Mouse (Mus musculus): ENCODE data around the gene Fermt2.

GRCm38 (mm10) chr14:45561681-45562080 is 31.8 kb upstream of the Fermt2 start:
- TF ChIP-seq CTCF (IDR thresholded peaks at IDR 0.05; ENCODE audit: extremely low read depth, insufficient read length, insufficient replicate concordance, low read depth, low read length) (no peak), POLR2A (IDR thresholded peaks at IDR 0.05; ENCODE audit: low read depth, low read length) (no peak)

Data from small intestine, adult 2 months (tissue).